Mouse (Mus musculus) gastrocnemius, postnatal 10 days (tissue): ENCODE data around the gene Pde3a. TPM values are rescaled to one million over a fixed set of nuclear protein-coding genes. Genes with fewer than 3 reads are reported as not detected.

Experiments used
- DNase-seq: peaks from one replicate; pipeline ENCODE4 v3.0.0; 2021; ENCODE audit warnings: mixed read lengths
- long read RNA-seq, 2 experiments: library from polyadenylated mRNA; stranded (forward); transcript quantifications; one replicate each; pipeline ENCODE4 v2.0.0; 2021
- total RNA-seq, 2 experiments: library from RNA; stranded (reverse); gene quantifications; 2 replicates each; pipeline ENCODE4 v1.2.3; 2021

Pde3a gene
- total RNA-seq = 1 to 10 TPM; 7.0 to 8.1 TPM
- long read RNA-seq, experiment 1, full-length matches to known transcripts = 1 of 4 reads
- long read RNA-seq, experiment 1, partial matches to known transcripts = 1 of 4 reads
- long read RNA-seq, experiment 1, other reads (novel, unspliced or antisense) = 2 of 4 reads
- long read RNA-seq, experiment 2, full-length matches to known transcripts = 3 of 6 reads
- long read RNA-seq, experiment 2, partial matches to known transcripts = 2 of 6 reads
- long read RNA-seq, experiment 2, other reads (novel, unspliced or antisense) = 1 of 6 reads

- no peak for DNase-seq
These were observed at the start of gene Pde3a for GRCm38 (mm10) chr6:141248691-141249584. Gene Pde3a (plus strand): TSS chr6:141249269.

- DNase-seq = no peak
These were observed 48.9 kb upstream of the Pde3a start for GRCm38 (mm10) chr6:141200173-141200615.

- no peak for DNase-seq
These were observed 41.5 kb upstream of the Pde3a start for GRCm38 (mm10) chr6:141207531-141207930.

GRCm38 (mm10) chr6:141208283-141208872 lies 40.7 kb upstream of the Pde3a start:
- DNase-seq = no peak

- no peak for DNase-seq
These were observed 39.0 kb upstream of the Pde3a start for GRCm38 (mm10) chr6:141210021-141210420.

GRCm38 (mm10) chr6:141221081-141221480 lies 28.0 kb upstream of the Pde3a start:
- DNase-seq = no peak

- DNase-seq = peak; percentile 27
These were observed 22.0 kb upstream of the Pde3a start for GRCm38 (mm10) chr6:141226851-141227657.

GRCm38 (mm10) chr6:141227658-141228005 lies 21.4 kb upstream of the Pde3a start:
- DNase-seq = no peak

GRCm38 (mm10) chr6:141232756-141233382 lies 16.2 kb upstream of the Pde3a start:
- DNase-seq = no peak

- DNase-seq = no peak
These were observed 7.3 kb upstream of the Pde3a start for GRCm38 (mm10) chr6:141241809-141242208.

- DNase-seq = no peak
These were observed 4.0 kb upstream of the Pde3a start for GRCm38 (mm10) chr6:141245089-141245488.

- DNase-seq = no peak
These were observed 2.7 kb upstream of the Pde3a start for GRCm38 (mm10) chr6:141246391-141246790.

- no peak for DNase-seq
These were observed 988 bp upstream of the Pde3a start for GRCm38 (mm10) chr6:141248081-141248480.

- peak; percentile 67 for DNase-seq
These were observed 671 bp downstream of the Pde3a start for GRCm38 (mm10) chr6:141249585-141250295.

GRCm38 (mm10) chr6:141250296-141250629 lies 1.2 kb downstream of the Pde3a start:
- DNase-seq = peak; percentile 35

- no peak for DNase-seq
These were observed 1.9 kb downstream of the Pde3a start for GRCm38 (mm10) chr6:141250984-141251383.

GRCm38 (mm10) chr6:141252520-141252919 lies 3.5 kb downstream of the Pde3a start:
- no peak for DNase-seq

GRCm38 (mm10) chr6:141254956-141255355 lies 5.9 kb downstream of the Pde3a start:
- DNase-seq = no peak

- no peak for DNase-seq
These were observed 7.8 kb downstream of the Pde3a start for GRCm38 (mm10) chr6:141256896-141257295.

- no peak for DNase-seq
These were observed 8.5 kb downstream of the Pde3a start for GRCm38 (mm10) chr6:141257434-141258202.
